Mouse (Mus musculus): ENCODE measurements around the gene Stil. TPM values are rescaled to one million over a fixed set of nuclear protein-coding genes. Genes with fewer than 3 reads are reported as not detected.

The Stil gene
- polyA plus RNA-seq, 1 experiment: 3.5 TPM

DNA sequence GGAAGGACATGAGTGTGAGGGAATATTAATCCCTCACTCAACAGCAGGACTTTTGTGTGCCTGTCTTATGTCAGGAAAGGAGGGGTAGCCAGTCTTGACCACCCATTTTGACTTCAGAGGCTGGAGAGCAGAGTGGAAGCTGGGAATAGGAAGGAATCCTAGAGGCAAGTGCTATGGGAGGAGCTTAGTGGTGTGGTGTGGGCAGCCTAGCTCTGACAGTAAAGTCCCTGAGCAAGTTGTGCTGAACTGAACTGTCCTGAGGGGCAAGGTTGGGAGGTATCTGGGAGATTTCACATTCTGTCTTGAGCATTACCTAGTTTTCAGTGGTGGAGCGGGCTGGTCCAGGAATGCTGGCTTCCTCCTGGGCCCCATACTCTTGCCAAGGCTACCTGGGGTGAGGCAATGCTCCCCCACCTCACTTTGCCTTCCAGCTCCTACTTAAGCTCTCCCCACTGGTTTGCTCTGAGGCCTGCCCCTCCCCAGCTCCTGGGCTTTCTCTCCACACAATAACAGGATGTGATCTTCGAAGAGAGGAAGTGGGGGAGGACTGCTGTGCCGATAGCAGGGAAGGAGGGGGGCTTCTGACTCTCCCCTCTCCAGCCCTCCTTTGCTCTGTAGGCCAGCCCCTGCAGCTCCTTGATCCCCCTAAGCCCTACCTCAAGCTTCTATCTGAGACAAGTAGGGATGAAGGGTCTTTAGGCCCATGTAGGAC lies 75.4 kb downstream of the Stil start:
- Histone ChIP-seq H3K36me3 (ENCODE audit: control insufficient read depth, insufficient read depth) (no peaks in the 10 kb centered on the region), H3K79me3 (ENCODE audit: low read depth) (no peaks in the 10 kb centered on the region), H3K4me3 (ENCODE audit: insufficient read depth, poor library complexity, severe bottlenecking) (no peak overlapping the region), H3K27me3 (ENCODE audit: control insufficient read depth, insufficient read depth, insufficient read length) (peaks cover 6% of the 10 kb centered on the region), H3ac (ENCODE audit: control insufficient read depth, insufficient read length, low read depth) (no peak overlapping the region), H3K79me2 (ENCODE audit: control insufficient read depth, insufficient read depth) (no peaks in the 10 kb centered on the region)
- TF ChIP-seq USF1 (IDR thresholded peaks at IDR 0.05; ENCODE audit: low read depth) (no peak), MAX (IDR thresholded peaks at IDR 0.05) (no peak), MYOG (IDR thresholded peaks at IDR 0.05; ENCODE audit: control insufficient read depth, extremely low read depth, insufficient read length) (no peak), CEBPB (IDR thresholded peaks at IDR 0.05; ENCODE audit: low read depth) (no peak), FOSL1 (IDR thresholded peaks at IDR 0.05; ENCODE audit: insufficient read depth, low read length, poor library complexity, severe bottlenecking) (no peak), CTCF (IDR thresholded peaks at IDR 0.05; ENCODE audit: control insufficient read depth, insufficient read depth, insufficient read length) (no peak), MYOD1 (IDR thresholded peaks at IDR 0.05; ENCODE audit: control insufficient read depth, insufficient read length, low read depth) (no peak)

DNA sequence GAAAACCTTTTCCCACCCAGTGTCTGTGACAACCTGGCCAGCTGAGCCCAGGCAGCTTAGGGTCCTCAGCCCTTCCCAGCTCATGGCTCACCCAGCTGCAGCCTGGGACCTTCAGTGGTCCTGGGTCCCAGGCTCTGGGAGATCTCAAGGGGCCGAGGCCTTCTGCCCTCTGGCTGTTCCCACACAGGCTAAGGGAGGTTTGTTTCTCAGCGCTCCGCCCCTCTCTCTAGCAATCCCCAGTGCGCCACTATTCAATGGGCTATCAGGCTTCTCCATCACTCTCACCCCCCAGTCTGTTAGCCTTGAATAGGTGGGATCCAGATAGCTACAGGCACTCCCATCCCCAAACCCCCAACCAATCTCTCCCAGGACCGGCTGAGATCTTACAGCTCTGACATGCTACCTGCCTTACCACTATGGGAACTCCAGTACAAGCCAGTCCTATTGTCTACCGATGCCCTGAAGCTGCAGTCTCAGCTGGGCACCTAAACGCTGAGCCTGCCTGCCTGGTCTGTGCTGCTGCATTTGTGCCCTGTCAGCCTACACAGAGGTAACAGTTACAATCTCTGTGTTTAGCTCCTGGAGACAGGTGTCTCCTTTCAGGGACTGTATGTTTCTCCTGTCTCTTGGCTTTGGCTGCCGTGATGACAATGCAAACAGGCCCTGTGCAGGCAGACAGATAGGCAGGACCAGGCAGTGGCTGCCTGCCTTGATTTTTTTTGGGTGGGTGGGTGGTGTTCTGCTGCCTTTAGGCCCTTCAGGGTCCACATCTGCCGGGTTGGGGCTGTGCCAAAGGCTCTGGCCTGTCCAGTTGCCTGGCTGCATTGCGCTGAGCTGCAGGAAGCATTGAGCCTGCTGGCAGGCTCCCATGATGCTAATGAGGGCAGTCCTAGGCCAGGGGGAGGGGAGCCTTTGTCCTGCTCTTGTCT lies 79.2 kb downstream of the Stil start:
- Histone ChIP-seq H3K79me3 (ENCODE audit: low read depth) (no peaks in the 10 kb centered on the region), H3K79me2 (ENCODE audit: control insufficient read depth, insufficient read depth) (no peaks in the 10 kb centered on the region)
- no peak for TF ChIP-seq CTCF (IDR thresholded peaks at IDR 0.05; ENCODE audit: control insufficient read depth, insufficient read depth, insufficient read length)
- no peak for TF ChIP-seq CEBPB (IDR thresholded peaks at IDR 0.05; ENCODE audit: low read depth)
- no peak for TF ChIP-seq MYOG (IDR thresholded peaks at IDR 0.05; ENCODE audit: control insufficient read depth, extremely low read depth, insufficient read length)
- no peak for TF ChIP-seq FOSL1 (IDR thresholded peaks at IDR 0.05; ENCODE audit: insufficient read depth, low read length, poor library complexity, severe bottlenecking)
- TF ChIP-seq MYOD1 (IDR thresholded peaks at IDR 0.05; ENCODE audit: control insufficient read depth, insufficient read length, low read depth): no peak
- TF ChIP-seq USF1 (IDR thresholded peaks at IDR 0.05; ENCODE audit: low read depth): no peak
- TF ChIP-seq MAX (IDR thresholded peaks at IDR 0.05): no peak

DNA sequence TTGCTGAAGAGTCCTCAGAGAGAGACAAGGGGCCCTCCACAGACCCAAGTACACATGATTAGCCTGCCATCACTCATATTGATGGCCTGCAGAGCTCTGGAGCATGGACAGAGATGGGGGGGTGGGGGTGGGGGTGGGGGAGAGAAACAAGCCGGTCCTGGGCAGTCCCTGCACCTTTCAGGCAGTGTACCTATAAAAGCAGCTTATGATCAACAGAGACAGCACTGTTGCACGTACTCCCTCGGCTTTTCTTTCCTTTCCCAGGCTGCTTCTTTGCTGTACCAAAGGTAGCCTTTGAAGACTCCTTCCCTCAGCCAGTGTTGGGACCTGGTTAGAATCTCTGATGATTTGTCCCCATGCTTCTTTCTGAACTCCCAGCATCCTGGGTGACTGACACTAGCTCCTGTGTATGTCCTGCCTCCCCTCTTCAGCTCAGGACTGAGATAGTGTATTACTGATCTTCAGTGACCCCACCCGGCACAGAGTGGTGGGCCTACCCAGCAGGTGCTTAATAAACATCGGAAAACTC lies 79.9 kb downstream of the Stil start:
- TF ChIP-seq MYOD1 (IDR thresholded peaks at IDR 0.05; ENCODE audit: control insufficient read depth, insufficient read length, low read depth) (no peak), FOSL1 (IDR thresholded peaks at IDR 0.05; ENCODE audit: insufficient read depth, low read length, poor library complexity, severe bottlenecking) (no peak), MYOG (IDR thresholded peaks at IDR 0.05; ENCODE audit: control insufficient read depth, extremely low read depth, insufficient read length) (no peak), MAX (IDR thresholded peaks at IDR 0.05) (no peak), USF1 (IDR thresholded peaks at IDR 0.05; ENCODE audit: low read depth) (no peak), CEBPB (IDR thresholded peaks at IDR 0.05; ENCODE audit: low read depth) (no peak)
- Histone ChIP-seq H3K36me3 (ENCODE audit: control insufficient read depth, insufficient read depth) (no peaks in the 10 kb centered on the region), H3K4me3 (ENCODE audit: insufficient read depth, poor library complexity, severe bottlenecking) (no peak overlapping the region), H3K27me3 (ENCODE audit: control insufficient read depth, insufficient read depth, insufficient read length) (peaks cover 14% of the 10 kb centered on the region), H3K79me3 (ENCODE audit: low read depth) (no peaks in the 10 kb centered on the region), H3K79me2 (ENCODE audit: control insufficient read depth, insufficient read depth) (no peaks in the 10 kb centered on the region), H3ac (ENCODE audit: control insufficient read depth, insufficient read length, low read depth) (no peak overlapping the region)

More for the DNA sequence above, 79.2 kb downstream of the Stil start:
- Histone ChIP-seq H3K4me3 (ENCODE audit: insufficient read depth, poor library complexity, severe bottlenecking) (no peak overlapping the region), H3K27me3 (ENCODE audit: control insufficient read depth, insufficient read depth, insufficient read length) (peaks cover 14% of the 10 kb centered on the region), H3ac (ENCODE audit: control insufficient read depth, insufficient read length, low read depth) (no peak overlapping the region), H3K36me3 (ENCODE audit: control insufficient read depth, insufficient read depth) (no peaks in the 10 kb centered on the region)

DNA sequence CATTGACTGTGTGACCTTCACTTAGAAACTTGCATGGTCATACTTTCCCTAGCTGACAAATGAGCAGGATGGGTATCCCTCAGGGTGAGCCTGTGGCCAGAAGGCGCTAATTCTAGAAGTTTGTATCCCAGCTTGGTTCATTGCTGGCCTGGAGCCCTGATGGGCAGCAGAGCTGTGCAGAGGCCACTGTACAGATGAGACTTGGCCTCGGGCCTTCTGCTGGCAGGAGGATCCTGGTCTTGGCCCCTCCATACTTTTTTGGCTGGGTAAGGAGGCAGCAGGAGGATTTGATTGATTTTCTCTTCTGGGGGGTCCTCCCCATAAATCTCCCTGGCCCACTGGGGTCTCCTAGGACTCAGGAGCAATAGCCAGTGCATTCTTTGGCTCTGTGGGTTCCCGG lies 83.1 kb downstream of the Stil start:
- Histone ChIP-seq H3ac (ENCODE audit: control insufficient read depth, insufficient read length, low read depth) (no peak overlapping the region), H3K4me3 (ENCODE audit: insufficient read depth, poor library complexity, severe bottlenecking) (no peak overlapping the region), H3K27me3 (ENCODE audit: control insufficient read depth, insufficient read depth, insufficient read length) (peaks cover 26% of the 10 kb centered on the region), H3K79me2 (ENCODE audit: control insufficient read depth, insufficient read depth) (no peaks in the 10 kb centered on the region), H3K36me3 (ENCODE audit: control insufficient read depth, insufficient read depth) (no peaks in the 10 kb centered on the region), H3K79me3 (ENCODE audit: low read depth) (no peaks in the 10 kb centered on the region)
- TF ChIP-seq MYOG (IDR thresholded peaks at IDR 0.05; ENCODE audit: control insufficient read depth, extremely low read depth, insufficient read length) (no peak), CEBPB (IDR thresholded peaks at IDR 0.05; ENCODE audit: low read depth) (no peak), MAX (IDR thresholded peaks at IDR 0.05) (no peak), CTCF (IDR thresholded peaks at IDR 0.05; ENCODE audit: control insufficient read depth, insufficient read depth, insufficient read length) (no peak), MYOD1 (IDR thresholded peaks at IDR 0.05; ENCODE audit: control insufficient read depth, insufficient read length, low read depth) (no peak), FOSL1 (IDR thresholded peaks at IDR 0.05; ENCODE audit: insufficient read depth, low read length, poor library complexity, severe bottlenecking) (no peak), USF1 (IDR thresholded peaks at IDR 0.05; ENCODE audit: low read depth) (no peak)

DNA sequence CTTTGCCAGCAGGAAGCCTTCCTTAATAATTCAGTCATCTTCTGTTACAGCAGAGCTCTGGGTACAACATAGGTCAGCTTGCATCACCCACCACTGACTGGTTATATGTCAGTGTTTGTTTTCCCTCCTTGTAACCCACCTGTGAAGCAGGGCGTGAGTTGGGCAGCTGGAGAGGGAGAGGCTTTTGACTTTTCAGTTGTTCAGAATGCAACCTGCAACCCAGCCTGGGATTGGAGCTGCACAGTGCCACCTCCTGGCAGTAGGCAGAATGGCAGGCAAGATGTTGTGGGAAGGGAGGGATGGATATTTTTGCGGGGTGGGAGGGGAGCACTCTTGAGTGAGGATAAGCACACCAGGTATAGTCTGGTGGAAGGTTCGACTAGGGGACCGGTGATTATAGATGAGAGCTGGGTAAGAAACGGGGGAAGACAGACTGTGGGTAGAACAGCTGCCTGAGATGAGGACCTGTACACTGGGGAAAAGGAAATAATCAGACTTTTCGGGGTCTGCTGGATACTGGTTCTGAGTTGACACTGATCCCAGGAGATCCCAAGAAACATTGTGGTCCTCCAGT lies 85.7 kb downstream of the Stil start:
- no peak overlapping the region for H3ac ChIP-seq (ENCODE audit: control insufficient read depth, insufficient read length, low read depth)
- no peaks in the 10 kb centered on the region for H3K36me3 ChIP-seq (ENCODE audit: control insufficient read depth, insufficient read depth)
- TF ChIP-seq MYOD1 (IDR thresholded peaks at IDR 0.05; ENCODE audit: control insufficient read depth, insufficient read length, low read depth): no peak
- peak; percentile 78 for TF ChIP-seq CTCF (IDR thresholded peaks at IDR 0.05; ENCODE audit: control insufficient read depth, insufficient read depth, insufficient read length)
- H3K4me3 ChIP-seq (ENCODE audit: insufficient read depth, poor library complexity, severe bottlenecking): no peak overlapping the region
- no peaks in the 10 kb centered on the region for H3K79me3 ChIP-seq (ENCODE audit: low read depth)
- H3K27me3 ChIP-seq (ENCODE audit: control insufficient read depth, insufficient read depth, insufficient read length): peaks cover 32% of the 10 kb centered on the region
- no peaks in the 10 kb centered on the region for H3K79me2 ChIP-seq (ENCODE audit: control insufficient read depth, insufficient read depth)
